Mouse (Mus musculus): ENCODE results near the gene Ccr6. TPM values are rescaled to one million over a fixed set of nuclear protein-coding genes. Genes with fewer than 3 reads are reported as not detected.

Ccr6 gene
- total RNA-seq, 4 experiments from 2014 or later = 1.00 TPM; not detected in 3

DNA sequence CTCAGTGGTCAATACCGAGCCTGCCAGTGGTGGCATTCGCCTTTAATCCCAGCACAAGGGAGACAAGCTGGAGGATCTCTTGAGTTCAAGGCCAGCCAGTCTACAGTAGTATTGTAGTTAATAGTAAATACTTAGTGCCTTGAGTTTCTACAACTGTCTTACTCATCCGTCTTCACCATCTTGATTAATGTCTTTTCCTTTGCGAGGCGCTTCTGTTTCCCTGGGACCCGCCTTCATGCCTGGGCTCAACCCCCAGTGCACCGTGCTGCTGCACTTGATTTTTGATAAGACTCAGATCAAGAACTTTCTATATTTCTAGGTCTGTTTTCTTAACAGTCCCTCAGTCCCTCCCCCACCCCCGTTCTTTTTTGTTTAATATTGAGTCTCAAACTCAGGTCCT lies 49.2 kb downstream of the Ccr6 start:
- no peak for DNase-seq

DNA sequence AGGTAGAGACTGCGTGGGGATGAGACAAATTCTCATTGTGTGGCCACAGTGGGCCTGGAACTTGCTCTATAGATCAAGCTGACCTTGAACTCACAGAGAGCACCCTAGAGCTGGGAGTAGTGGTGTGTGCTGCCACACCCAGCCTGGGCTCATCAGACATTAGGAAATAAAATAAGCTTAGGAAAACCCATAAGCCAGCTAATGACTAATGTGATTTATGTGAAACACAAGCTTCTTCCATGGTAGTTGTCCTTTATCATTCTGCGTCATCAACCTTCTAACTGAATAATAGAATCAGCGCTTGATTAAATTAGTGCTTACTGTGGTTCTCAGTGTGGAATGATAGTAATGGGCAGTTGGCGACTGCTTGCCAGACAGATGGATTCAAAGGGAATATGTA lies 51.1 kb downstream of the Ccr6 start:
- no peak for DNase-seq

DNA sequence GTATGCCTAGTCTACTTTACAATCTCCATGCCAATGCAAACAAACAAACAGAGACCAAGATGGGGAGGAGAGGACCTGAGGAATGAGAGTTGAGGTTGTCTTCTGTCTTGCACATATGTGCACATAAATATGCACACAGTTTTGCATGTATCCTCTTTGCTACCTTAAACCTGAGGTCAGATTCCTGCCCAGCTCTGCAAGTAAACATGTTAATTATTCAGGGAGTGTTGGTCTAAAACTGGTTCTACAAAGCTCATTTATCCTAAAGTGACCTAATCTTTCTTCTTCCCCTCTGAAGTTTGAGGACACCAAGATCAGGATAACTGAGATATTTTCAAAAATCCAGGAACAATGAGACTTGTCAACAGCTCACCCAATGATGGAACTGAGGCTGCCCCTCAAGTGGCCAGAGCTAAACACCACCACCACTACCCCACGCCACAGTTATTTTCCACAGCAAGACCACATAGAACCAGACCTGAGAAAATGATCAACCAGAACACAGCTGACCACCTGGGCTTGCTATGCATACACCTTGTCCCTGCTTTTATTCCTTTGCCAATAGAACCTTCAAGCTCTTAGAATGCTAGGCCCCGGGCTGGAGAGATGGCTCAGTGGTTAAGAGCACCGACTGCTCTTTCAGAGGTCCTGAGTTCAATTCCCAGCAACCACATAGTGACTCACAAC lies 54.3 kb downstream of the Ccr6 start:
- no peak for DNase-seq

DNA sequence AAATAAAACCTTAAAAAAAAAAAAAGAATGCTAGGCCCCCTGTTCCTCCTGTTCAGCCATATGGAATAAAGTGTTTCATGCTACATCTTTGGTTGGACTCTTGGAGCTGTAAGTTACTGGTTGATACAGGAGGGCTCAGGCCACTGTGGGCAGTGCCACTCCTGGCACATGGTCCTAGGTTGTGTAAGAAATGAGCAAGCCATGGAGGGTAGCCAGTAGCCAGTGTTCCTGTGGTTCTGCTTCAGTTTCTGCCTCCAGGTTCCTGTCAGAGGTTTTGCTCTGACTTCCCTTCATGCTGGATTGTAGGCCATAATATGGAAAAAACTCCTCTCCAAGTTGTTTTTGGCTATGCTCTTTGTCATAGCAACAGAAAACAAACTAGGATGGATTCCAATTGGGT lies 54.9 kb downstream of the Ccr6 start:
- no peak for DNase-seq

DNA sequence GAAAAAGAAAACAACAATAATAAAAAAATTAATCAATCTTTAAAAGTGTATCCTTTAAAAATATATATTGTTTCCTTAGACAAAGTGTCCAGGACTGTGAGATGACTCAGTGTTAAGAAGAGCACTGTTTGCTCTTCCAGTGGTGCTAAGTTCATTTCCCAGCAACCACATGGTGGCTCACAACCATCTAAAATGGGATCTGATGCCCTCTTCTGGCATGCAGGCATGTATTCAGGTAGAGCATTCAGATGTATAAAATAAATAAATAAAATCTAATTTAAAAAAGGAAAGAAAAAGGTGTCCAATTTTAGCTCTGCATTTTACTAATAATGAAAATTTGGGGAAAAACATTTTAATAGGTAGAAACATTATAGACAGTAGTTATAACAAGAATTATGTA lies 60.0 kb downstream of the Ccr6 start:
- DNase-seq = no peak

DNA sequence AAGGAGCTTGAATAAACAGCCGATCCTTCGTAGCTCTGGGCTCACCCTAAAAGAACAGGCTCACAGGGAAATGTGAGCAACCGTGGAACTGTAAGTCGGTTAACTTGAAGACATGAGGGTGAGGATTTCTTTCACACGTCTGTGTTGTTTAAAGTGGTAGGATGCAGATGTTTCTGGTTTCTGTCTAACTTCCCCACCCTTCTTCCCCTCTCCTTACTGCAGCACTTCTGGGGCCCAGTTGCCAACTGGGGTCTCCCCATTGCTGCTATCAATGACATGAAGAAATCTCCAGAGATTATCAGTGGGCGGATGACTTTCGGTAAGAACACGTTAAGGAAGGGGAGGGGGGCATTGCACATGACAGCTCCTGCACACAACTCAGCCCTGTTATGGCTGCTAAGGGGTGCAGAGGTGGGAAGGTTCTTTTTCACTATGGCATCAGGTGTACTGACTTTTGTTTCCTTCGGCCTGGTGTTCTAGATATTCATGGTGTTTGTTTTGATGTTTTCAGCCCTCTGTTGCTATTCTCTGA lies 60.5 kb downstream of the Ccr6 start:
- DNase-seq = no peak

DNA sequence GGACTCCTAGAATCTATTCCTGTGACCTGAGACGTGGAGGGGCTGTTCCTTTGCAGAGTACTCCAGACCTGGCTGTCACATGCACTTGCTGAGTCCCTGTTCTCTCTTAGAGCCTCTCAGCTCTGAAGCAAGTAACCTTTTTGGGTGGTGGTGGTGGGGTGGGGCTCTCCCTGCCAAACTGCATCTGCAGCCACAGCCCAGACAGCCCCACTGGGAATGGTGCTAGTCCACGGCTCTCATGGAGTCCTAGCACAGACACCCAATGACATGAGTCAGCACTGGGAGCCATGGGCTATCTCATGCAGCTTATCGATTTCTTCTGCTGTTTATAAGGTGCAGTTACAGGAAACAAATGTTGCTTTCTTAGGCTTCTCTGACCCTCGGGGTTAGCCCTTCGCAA lies 61.9 kb downstream of the Ccr6 start:
- no peak for DNase-seq

DNA sequence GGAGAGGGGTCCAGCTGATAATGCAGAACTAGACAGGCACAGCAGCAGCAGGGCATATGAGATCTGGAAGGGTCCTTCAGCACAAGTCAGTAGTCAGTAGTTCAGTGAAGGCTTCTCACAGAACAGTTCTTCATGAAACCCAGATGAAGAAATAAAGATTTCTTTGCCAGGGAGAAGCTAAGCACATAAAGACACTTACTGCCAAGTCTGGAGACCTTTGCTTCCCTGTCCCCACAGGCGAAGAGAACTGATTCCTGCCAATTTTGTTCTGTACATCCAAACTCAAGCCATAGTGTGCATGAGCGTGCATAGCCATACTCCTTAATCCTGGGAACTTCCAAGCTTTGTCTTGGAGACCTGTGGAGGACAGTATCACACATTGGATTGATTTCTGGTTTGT lies 62.4 kb downstream of the Ccr6 start:
- DNase-seq = no peak

DNA sequence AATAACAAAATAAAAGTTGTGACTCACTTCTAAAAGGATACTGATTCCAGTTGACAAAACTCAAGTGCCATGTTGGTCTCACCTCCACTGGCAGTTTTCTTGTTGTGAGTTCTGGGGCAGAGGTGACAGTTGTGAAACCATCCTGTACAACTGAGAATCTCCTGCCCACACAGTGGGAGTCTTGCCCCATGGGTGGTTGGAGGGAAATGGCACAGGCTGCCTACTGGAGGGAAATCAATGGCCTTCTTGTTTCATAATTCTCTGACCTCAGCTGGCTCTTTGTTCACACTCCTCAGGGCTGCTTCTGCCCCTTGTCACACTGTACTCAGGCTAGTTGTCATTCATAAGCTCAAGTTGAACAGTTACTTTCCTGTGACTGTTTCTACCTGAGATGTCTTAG lies 63.7 kb downstream of the Ccr6 start:
- DNase-seq = no peak

DNA sequence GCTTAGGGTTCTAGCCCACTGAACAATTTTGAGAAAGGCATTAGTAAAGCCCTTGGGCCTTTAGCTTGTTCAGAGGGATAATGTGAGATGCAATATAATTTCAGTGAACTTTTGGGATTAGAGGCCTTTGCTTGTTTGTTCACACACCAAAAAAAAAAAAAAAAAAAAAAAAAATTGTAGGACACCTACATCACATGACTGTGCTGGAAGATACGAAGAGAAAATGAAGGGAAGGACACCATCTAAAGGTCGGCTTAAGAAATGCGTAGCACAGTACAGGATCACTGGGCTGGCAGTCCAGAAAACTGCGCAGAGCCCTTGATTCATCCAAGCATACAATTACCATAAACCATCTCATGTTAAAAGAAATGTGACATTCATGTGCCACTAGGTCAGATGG lies 65.7 kb downstream of the Ccr6 start:
- no peak for DNase-seq

DNA sequence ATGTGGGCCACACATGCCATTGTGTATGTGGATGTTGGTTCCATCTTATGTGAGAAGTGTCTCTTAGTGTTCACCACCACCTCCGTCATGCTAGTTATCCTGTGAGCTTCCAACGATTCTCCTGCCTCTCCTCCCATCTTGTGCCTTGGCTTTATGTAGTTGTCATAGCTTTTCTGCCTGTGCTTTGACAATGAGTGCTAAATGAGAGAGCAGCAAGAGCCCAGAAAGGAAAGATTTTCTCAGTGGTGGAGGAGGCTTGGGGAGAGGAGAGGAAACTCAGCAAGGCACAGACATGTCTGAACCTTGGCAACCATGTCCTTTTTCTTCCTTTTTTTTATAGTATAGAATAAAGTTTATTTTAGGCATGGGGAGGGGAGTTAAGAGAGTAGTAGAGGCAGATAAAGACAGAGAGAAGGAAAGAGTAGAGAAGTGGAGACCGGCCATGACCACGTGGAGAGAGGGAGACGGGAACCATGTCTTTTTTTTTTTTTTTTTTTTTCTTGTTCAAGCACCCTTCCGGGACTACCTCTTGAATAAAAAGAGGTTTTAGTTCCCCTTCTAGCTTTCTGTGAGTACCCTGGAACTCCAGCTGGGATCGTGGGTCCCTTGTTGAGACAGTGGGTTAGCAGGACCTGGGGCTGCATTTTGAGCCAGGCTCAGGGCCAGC lies 67.1 kb downstream of the Ccr6 start:
- DNase-seq = no peak

DNA sequence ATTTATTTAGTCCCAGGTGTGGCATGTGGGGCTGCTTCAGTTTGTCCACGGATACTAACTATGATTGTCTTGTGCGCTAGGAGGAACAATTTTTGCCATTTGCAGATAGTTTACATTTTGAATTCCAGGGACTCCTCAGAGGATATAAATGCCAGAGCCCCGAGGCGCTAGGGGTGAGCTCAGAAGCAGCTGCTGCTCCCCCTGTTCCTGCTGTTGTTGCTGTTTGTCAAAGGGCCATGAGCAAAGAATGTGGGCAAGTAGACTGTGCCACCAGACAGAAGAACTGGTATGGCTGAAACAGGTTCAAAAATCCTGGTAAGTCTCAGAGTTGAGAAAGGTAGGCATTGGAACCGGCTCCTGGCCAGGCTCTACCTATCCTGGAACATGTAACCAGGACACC lies 67.8 kb downstream of the Ccr6 start:
- DNase-seq = no peak

DNA sequence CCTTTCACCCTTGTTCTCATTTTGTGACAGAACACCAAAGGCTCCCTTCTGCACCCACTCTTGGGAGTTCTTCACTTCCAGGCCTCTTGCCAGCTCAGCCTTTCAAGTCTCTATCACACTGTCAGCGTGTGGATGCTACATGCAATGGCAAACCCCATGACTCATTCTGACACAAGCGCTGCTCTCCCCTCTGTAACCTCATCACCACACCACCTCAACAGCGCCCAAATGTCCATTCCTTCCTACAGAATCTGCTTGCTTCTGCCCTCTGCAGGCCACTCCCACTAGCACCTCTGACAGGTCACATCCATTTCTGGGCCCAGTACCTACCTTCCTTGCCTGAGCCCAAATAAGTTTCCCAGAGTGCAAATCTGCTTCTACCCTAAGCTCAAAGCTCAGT lies 70.0 kb downstream of the Ccr6 start:
- no peak for DNase-seq

Other genes with a start within 250 kb of the Ccr6 start
- gene Gm49673, start 88.3 kb upstream of the Ccr6 start, total RNA-seq (2022) = under 1 TPM; 0.40 to 0.99 (median 0.55) TPM
- 10 to 100 TPM; 54.7 to 87.9 (median 79.3) TPM for gene Rnaset2a, start 87.9 kb upstream of the Ccr6 start, total RNA-seq (2022)
- 10 to 100 TPM; 25.0 to 29.9 (median 27.9) TPM for gene Fgfr1op, start 70.5 kb upstream of the Ccr6 start, total RNA-seq (2022)
- 100 to 1,000 TPM; 122 to 221 (median 169) TPM for gene Mpc1, start 46.9 kb downstream of the Ccr6 start, total RNA-seq (2022)
- gene Sft2d1, start 75.1 kb downstream of the Ccr6 start, total RNA-seq (2022) = 10 to 100 TPM; 42.0 to 50.0 (median 45.0) TPM
- gene Prr18, start 101.4 kb downstream of the Ccr6 start, total RNA-seq (2022) = under 1 TPM; 0.13 to 0.55 (median 0.35) TPM
- not detected for gene T2, start 119.9 kb downstream of the Ccr6 start, total RNA-seq (2022)
- gene T, start 198.4 kb downstream of the Ccr6 start, total RNA-seq (2022) = not detected